Mouse (Mus musculus) MEL (cell line): Measurements from ENCODE around the gene Nol6. TPM values are rescaled to one million over a fixed set of nuclear protein-coding genes. Genes with fewer than 3 reads are reported as not detected.

Experiments used
- DNase-seq: peaks from one replicate; pipeline ENCODE4 v3.0.0; 2011; ENCODE audit warnings: low read depth, low spot score
- H3K27ac ChIP-seq: 2 replicates; pipeline ENCODE4 v1.5.1; 2012; ENCODE audit warnings: low read depth, mild to moderate bottlenecking, control low read depth, low read length, moderate library complexity; ENCODE audit not compliant: control insufficient read depth
- H3K27me3 ChIP-seq, 2 experiments: fragments of 150-350 bp in 1 of 2; sonication (generic) in 1 of 2; 2 replicates each; pipeline ENCODE4 v1.6.1; 2012; ENCODE audit warnings: low read length in 2 of 2, mild to moderate bottlenecking in 2 of 2, improper control_type of control experiment in 1 of 2, moderate library complexity in 1 of 2; ENCODE audit not compliant: insufficient read depth in 2 of 2, control insufficient read depth in 1 of 2
- H3K36me3 ChIP-seq, 2 experiments: 2 replicates each; pipeline ENCODE4 v1.6.1; 2012 to 2014; ENCODE audit warnings: low read length in 2 of 2, improper control_type of control experiment in 1 of 2, inconsistent platforms in 1 of 2, mild to moderate bottlenecking in 1 of 2; ENCODE audit not compliant: insufficient read depth in 2 of 2, control insufficient read depth in 1 of 2
- H3K4me1 ChIP-seq, 2 experiments: fragments of 150-350 bp in 1 of 2; sonication (generic) in 1 of 2; 2 replicates each; pipeline ENCODE4 v1.6.1; 2012; ENCODE audit warnings: low read length in 2 of 2, improper control_type of control experiment in 1 of 2, mild to moderate bottlenecking in 1 of 2; ENCODE audit not compliant: insufficient read depth in 2 of 2, control insufficient read depth in 1 of 2
- H3K4me3 ChIP-seq, 2 experiments: fragments of 150-350 bp in 1 of 2; sonication (generic) in 1 of 2; 2 replicates each; pipeline ENCODE4 v1.5.1; 2012; ENCODE audit warnings: low read depth in 2 of 2, low read length in 2 of 2, mild to moderate bottlenecking in 2 of 2, moderate library complexity in 2 of 2, control low read depth in 1 of 2, improper control_type of control experiment in 1 of 2; ENCODE audit not compliant: control insufficient read depth in 1 of 2, insufficient read depth in 1 of 2
- H3K79me2 ChIP-seq: 2 replicates; pipeline ENCODE4 v1.6.1; 2012; ENCODE audit warnings: mild to moderate bottlenecking, low read length, moderate library complexity; ENCODE audit not compliant: control insufficient read depth, poor library complexity, insufficient read depth
- H3K9ac ChIP-seq: 2 replicates; pipeline ENCODE4 v1.6.1; 2012; ENCODE audit warnings: low read depth, mild to moderate bottlenecking, control low read depth, low read length, moderate library complexity; ENCODE audit not compliant: control insufficient read depth, poor library complexity, severe bottlenecking
- H3K9me3 ChIP-seq: fragments of 150-350 bp; sonication (generic); replicated peaks from 2 replicates; pipeline ENCODE4 v1.6.1; 2012; ENCODE audit warnings: mild to moderate bottlenecking, low read length, improper control_type of control experiment, moderate library complexity; ENCODE audit not compliant: insufficient read depth
- BHLHE40 ChIP-seq: IDR thresholded peaks from 2 replicates; pipeline ENCODE4 v1.6.1; 2012; ENCODE audit warnings: low read depth, mild to moderate bottlenecking, inconsistent platforms, low read length, improper control_type of control experiment, borderline replicate concordance
- CHD1 ChIP-seq: IDR thresholded peaks from 2 replicates; pipeline ENCODE4 v1.6.1; 2012; ENCODE audit warnings: low read depth, mild to moderate bottlenecking, inconsistent platforms, low read length, improper control_type of control experiment
- CTCF ChIP-seq, 3 experiments: IDR thresholded peaks in 2 of 3; conservative IDR thresholded peaks in 1 of 3; 2 replicates each; pipeline ENCODE4 v1.5.1; 2011 to 2012; ENCODE audit warnings: low read length in 3 of 3, low read depth in 2 of 3, mild to moderate bottlenecking in 2 of 3, improper control_type of control experiment in 1 of 3, inconsistent platforms in 1 of 3, mixed read lengths in 1 of 3, moderate library complexity in 1 of 3; ENCODE audit not compliant: control insufficient read depth in 1 of 3, insufficient read depth in 1 of 3, poor library complexity in 1 of 3, severe bottlenecking in 1 of 3
- E2F4 ChIP-seq: IDR thresholded peaks from 2 replicates; pipeline ENCODE4 v1.6.1; 2011; ENCODE audit warnings: low read depth, low read length, improper control_type of control experiment, borderline replicate concordance
- ELF1 ChIP-seq: IDR thresholded peaks from 2 replicates; pipeline ENCODE4 v1.6.1; 2014; ENCODE audit warnings: low read depth, mild to moderate bottlenecking, inconsistent platforms, low read length, improper control_type of control experiment, moderate library complexity
- ETS1 ChIP-seq: IDR thresholded peaks from 2 replicates; pipeline ENCODE4 v1.6.1; 2012; ENCODE audit warnings: low read depth, mild to moderate bottlenecking, inconsistent platforms, low read length, improper control_type of control experiment, moderate library complexity
- GABPA ChIP-seq: IDR thresholded peaks from 2 replicates; pipeline ENCODE4 v1.6.1; 2012; ENCODE audit warnings: low read depth, mild to moderate bottlenecking, inconsistent platforms, low read length, improper control_type of control experiment, moderate library complexity
- GATA1 ChIP-seq: IDR thresholded peaks from 2 replicates; pipeline ENCODE4 v1.6.1; 2011; ENCODE audit warnings: low read depth, low read length, improper control_type of control experiment
- HCFC1 ChIP-seq: IDR thresholded peaks from 2 replicates; pipeline ENCODE4 v1.6.1; 2012; ENCODE audit warnings: low read depth, mild to moderate bottlenecking, inconsistent platforms, low read length, improper control_type of control experiment, moderate library complexity
- JUND ChIP-seq: IDR thresholded peaks from 2 replicates; pipeline ENCODE4 v1.6.1; 2011; ENCODE audit warnings: low read depth, mild to moderate bottlenecking, improper control_type of control experiment, low read length
- KAT2A ChIP-seq: conservative IDR thresholded peaks from 2 replicates; pipeline ENCODE4 v1.6.1; 2012; ENCODE audit warnings: low read depth, low read length, improper control_type of control experiment, inconsistent platforms
- MAX ChIP-seq: IDR thresholded peaks from 2 replicates; pipeline ENCODE4 v1.6.1; 2011; ENCODE audit warnings: low read length, improper control_type of control experiment
- MAZ ChIP-seq: IDR thresholded peaks from 2 replicates; pipeline ENCODE4 v1.6.1; 2012; ENCODE audit warnings: low read depth, mild to moderate bottlenecking, inconsistent platforms, low read length, improper control_type of control experiment
- MXI1 ChIP-seq: IDR thresholded peaks from 2 replicates; pipeline ENCODE4 v1.6.1; 2011; ENCODE audit warnings: mild to moderate bottlenecking, low read depth, low read length, improper control_type of control experiment
- MYC ChIP-seq: IDR thresholded peaks from 2 replicates; pipeline ENCODE4 v1.6.1; 2011; ENCODE audit warnings: low read depth, mild to moderate bottlenecking, low read length, improper control_type of control experiment, moderate library complexity
- NELFE ChIP-seq: IDR thresholded peaks from 2 replicates; pipeline ENCODE4 v1.6.1; 2011; ENCODE audit warnings: low read depth, low read length, improper control_type of control experiment
- NRF1 ChIP-seq: IDR thresholded peaks from 2 replicates; pipeline ENCODE4 v1.6.1; 2014; ENCODE audit warnings: low read depth, mild to moderate bottlenecking, inconsistent platforms, low read length, improper control_type of control experiment, moderate library complexity; ENCODE audit not compliant: poor library complexity, insufficient read depth, severe bottlenecking
- POLR2A ChIP-seq, 2 experiments: IDR thresholded peaks; 2 replicates each; pipeline ENCODE4 v1.6.1; 2011 to 2012; ENCODE audit warnings: low read length in 2 of 2, mild to moderate bottlenecking in 2 of 2, control low read depth in 1 of 2, improper control_type of control experiment in 1 of 2, low read depth in 1 of 2, moderate library complexity in 1 of 2; ENCODE audit not compliant: control insufficient read depth in 1 of 2, insufficient read depth in 1 of 2, poor library complexity in 1 of 2
- POLR2AphosphoS2 ChIP-seq: IDR thresholded peaks from 2 replicates; pipeline ENCODE4 v1.6.1; 2011; ENCODE audit warnings: low read length, improper control_type of control experiment
- POLR2AphosphoS5 ChIP-seq: IDR thresholded peaks from 2 replicates; pipeline ENCODE4 v1.6.1; 2012; ENCODE audit warnings: low read depth, borderline replicate concordance, mild to moderate bottlenecking, inconsistent platforms, low read length, moderate library complexity, mixed read lengths
- RAD21 ChIP-seq: IDR thresholded peaks from 2 replicates; pipeline ENCODE4 v1.6.1; 2011; ENCODE audit warnings: mild to moderate bottlenecking, low read depth, low read length, improper control_type of control experiment
- RCOR1 ChIP-seq: IDR thresholded peaks from 2 replicates; pipeline ENCODE4 v1.6.1; 2012; ENCODE audit warnings: low read depth, mild to moderate bottlenecking, inconsistent platforms, low read length, improper control_type of control experiment
- SMC3 ChIP-seq: IDR thresholded peaks from 2 replicates; pipeline ENCODE4 v1.6.1; 2011; ENCODE audit warnings: low read depth, low read length, improper control_type of control experiment
- TAL1 ChIP-seq: IDR thresholded peaks from 2 replicates; pipeline ENCODE4 v1.6.1; 2012; ENCODE audit warnings: mild to moderate bottlenecking, inconsistent platforms, low read length, moderate library complexity, mixed read lengths
- TBP ChIP-seq: IDR thresholded peaks from 2 replicates; pipeline ENCODE4 v1.8.0; 2011; ENCODE audit warnings: low read depth, low read length, improper control_type of control experiment
- UBTF ChIP-seq: IDR thresholded peaks from 2 replicates; pipeline ENCODE4 v1.6.1; 2012; ENCODE audit warnings: low read depth, mild to moderate bottlenecking, inconsistent platforms, low read length, improper control_type of control experiment, moderate library complexity, borderline replicate concordance; ENCODE audit not compliant: insufficient read depth
- USF1 ChIP-seq: IDR thresholded peaks from 2 replicates; pipeline ENCODE4 v1.6.1; 2014; ENCODE audit warnings: low read depth, mild to moderate bottlenecking, inconsistent platforms, low read length, improper control_type of control experiment, moderate library complexity
- USF2 ChIP-seq, 2 experiments: IDR thresholded peaks; 2 replicates each; pipeline ENCODE4 v1.6.1; 2011 to 2012; ENCODE audit warnings: improper control_type of control experiment in 2 of 2, low read length in 2 of 2, borderline replicate concordance in 1 of 2, inconsistent platforms in 1 of 2, low read depth in 1 of 2, mild to moderate bottlenecking in 1 of 2; ENCODE audit not compliant: insufficient read depth in 1 of 2
- ZC3H11A ChIP-seq: IDR thresholded peaks from 2 replicates; pipeline ENCODE4 v1.6.1; 2012; ENCODE audit warnings: low read depth, mild to moderate bottlenecking, inconsistent platforms, low read length, improper control_type of control experiment
- ZKSCAN1 ChIP-seq: IDR thresholded peaks from 2 replicates; pipeline ENCODE4 v1.6.1; 2012; ENCODE audit warnings: low read depth, mild to moderate bottlenecking, inconsistent platforms, low read length, improper control_type of control experiment, moderate library complexity
- ZMIZ1 ChIP-seq: IDR thresholded peaks from 2 replicates; pipeline ENCODE4 v1.6.1; 2012; ENCODE audit warnings: low read depth, mild to moderate bottlenecking, inconsistent platforms, low read length, improper control_type of control experiment, moderate library complexity
- polyA plus RNA-seq, 2 experiments: library from polyadenylated mRNA; stranded (reverse) in 1 of 2; unstranded in 1 of 2; fragments of >175 nt in 1 of 2; fragments of >200 nt in 1 of 2; gene quantifications; 2 replicates each; pipeline versions ENCODE4 v1.2.1 to v1.2.4; 2012; ENCODE audit warnings: low replicate concordance in 2 of 2, low read depth in 1 of 2; ENCODE audit not compliant: insufficient read length in 2 of 2, insufficient read depth in 1 of 2, missing spikeins in 1 of 2
- total RNA-seq: library from RNA; depleted of rRNA; stranded (reverse); fragments of 300-350 nt; gene quantifications from 2 replicates; pipeline ENCODE4 v1.2.3, GENCODE M21; 2012

Nol6 gene
- total and polyA plus RNA-seq, 3 experiments = 36.6 to 71.2 TPM; not detected in 1

GRCm38 (mm10) chr4:41134935-41135710, 10.9 kb upstream of the Nol6 start (continued):
- no peak for TF ChIP-seq GABPA
- no peak for TF ChIP-seq ZKSCAN1
- TF ChIP-seq MXI1 = peak; percentile 85
- no peak for TF ChIP-seq TBP
- no peak for TF ChIP-seq CTCF (IDR thresholded peaks at IDR 0.05 in 2 of 3, conservative IDR thresholded peaks at IDR 0.05 in 1 of 3; ENCODE audit: control insufficient read depth in 1 of 3, insufficient read depth in 1 of 3, low read depth in 2 of 3, low read length in 3 of 3, poor library complexity in 1 of 3, severe bottlenecking in 1 of 3)

- peaks cover 0 to 34% of the 10 kb centered on the region in 2 experiments; a peak in 2 of 4 replicates for H3K36me3 ChIP-seq
- peak overlapping the region; percentile 61 for H3K27ac ChIP-seq
- no peaks in the 10 kb centered on the region for H3K27me3 ChIP-seq
- H3K4me1 ChIP-seq = peaks cover 22 to 28% of the 10 kb centered on the region in 2 experiments
- peak overlapping the region in 1 of 2 experiments; percentile 86; a peak in 2 of 4 replicates for H3K4me3 ChIP-seq
- peak; percentile 48 for DNase-seq
- no peaks in the 10 kb centered on the region for H3K9me3 ChIP-seq
- peaks cover 21% of the 10 kb centered on the region for H3K79me2 ChIP-seq
- peak overlapping the region; percentile 30 for H3K9ac ChIP-seq
- TF ChIP-seq HCFC1 = no peak
- 0 out of 2 replicates have a peak, but pooled peaks have one; percentile 17 for TF ChIP-seq ETS1
- no peak for TF ChIP-seq USF1
- no peak for TF ChIP-seq RAD21
- TF ChIP-seq CHD1 = no peak
- TF ChIP-seq MAZ = no peak
- TF ChIP-seq ZKSCAN1 = no peak
- TF ChIP-seq ELF1 = no peak
- no peak for TF ChIP-seq ZC3H11A
- TF ChIP-seq TAL1 = peak; percentile 77
- TF ChIP-seq RCOR1 = no peak
- no peak for TF ChIP-seq NRF1
- no peak for TF ChIP-seq JUND
- TF ChIP-seq E2F4 = no peak
- TF ChIP-seq POLR2AphosphoS5 = no peak
- no peak for TF ChIP-seq POLR2AphosphoS2
- TF ChIP-seq POLR2A (IDR thresholded peaks at IDR 0.05; ENCODE audit: control insufficient read depth in 1 of 2, insufficient read depth in 1 of 2, low read depth in 1 of 2, low read length in 2 of 2, poor library complexity in 1 of 2) = no peak
- TF ChIP-seq NELFE = no peak
- no peak for TF ChIP-seq UBTF
- peak; percentile 82 for TF ChIP-seq GATA1
- TF ChIP-seq CTCF (IDR thresholded peaks at IDR 0.05 in 2 of 3, conservative IDR thresholded peaks at IDR 0.05 in 1 of 3; ENCODE audit: control insufficient read depth in 1 of 3, insufficient read depth in 1 of 3, low read depth in 2 of 3, low read length in 3 of 3, poor library complexity in 1 of 3, severe bottlenecking in 1 of 3) = no peak
- TF ChIP-seq MYC = no peak
- TF ChIP-seq MXI1 = no peak
- TF ChIP-seq USF2 (IDR thresholded peaks at IDR 0.05; ENCODE audit: borderline replicate concordance in 1 of 2, insufficient read depth in 1 of 2, low read depth in 1 of 2, low read length in 2 of 2) = no peak
- no peak for TF ChIP-seq TBP
- no peak for TF ChIP-seq ZMIZ1
- TF ChIP-seq KAT2A = no peak
- TF ChIP-seq MAX = no peak
- TF ChIP-seq BHLHE40 = no peak
- no peak for TF ChIP-seq SMC3
These were observed 9.5 kb upstream of the Nol6 start for GRCm38 (mm10) chr4:41133529-41134291.
